Mouse (Mus musculus) megakaryocyte, embryonic 14.5 days (primary cell): ENCODE measurements around the gene Rbck1.
"Not testable (repeated sequence)": the region's sequence is repeated elsewhere in the genome, so short reads cannot be mapped to it uniquely, and the experiment has no call there.

Experiments
- FLI1 ChIP-seq: IDR thresholded peaks from 2 replicates; pipeline ENCODE4 v1.6.1; 2012; ENCODE audit warnings: low read length, inconsistent platforms, mixed read lengths
- GATA1 ChIP-seq: IDR thresholded peaks from 3 replicates; pipeline ENCODE4 v1.6.1; 2012; ENCODE audit warnings: mixed read lengths, low read length, inconsistent platforms, borderline replicate concordance

GRCm38 (mm10) chr2:152289623-152290022 lies 42.8 kb downstream of the Rbck1 start:
- TF ChIP-seq GATA1, FLI1: not testable (repeated sequence)
